Mouse (Mus musculus) midbrain, postnatal 0 days (tissue): ENCODE data around the gene Tmem234. TPM values are rescaled to one million over a fixed set of nuclear protein-coding genes. Genes with fewer than 3 reads are reported as not detected.

ENCODE experiments used
- ATAC-seq: fragments of 200-750 bp; cut with Nextera tagmentation; 2 replicates; pipeline ENCODE4 v1.8.0; 2017; ENCODE audit warnings: moderate number of reproducible peaks, mild to moderate bottlenecking, moderate TSS enrichment, moderate library complexity; ENCODE audit not compliant: low FRiP score
- DNase-seq: peaks from one replicate; pipeline ENCODE4 v3.0.0-alpha.2; 2015; ENCODE audit warnings: low spot score
- H3K27ac ChIP-seq: fragments of 300-500 bp; sonication (generic); 2 replicates; pipeline ENCODE4 v1.5.1; 2014; ENCODE audit warnings: low read depth, mild to moderate bottlenecking, low read length, mixed read lengths
- H3K27me3 ChIP-seq: fragments of 300-500 bp; sonication (generic); 2 replicates; pipeline ENCODE4 v1.6.1; 2014; ENCODE audit warnings: low read length, control low read depth, mixed read lengths; ENCODE audit not compliant: insufficient read depth
- H3K36me3 ChIP-seq: fragments of 300-500 bp; sonication (generic); 2 replicates; pipeline ENCODE4 v1.6.1; 2014; ENCODE audit warnings: low read length, control low read depth, mixed read lengths; ENCODE audit not compliant: insufficient read depth
- H3K4me1 ChIP-seq: fragments of 300-500 bp; sonication (generic); 2 replicates; pipeline ENCODE4 v1.6.1; 2014; ENCODE audit warnings: mild to moderate bottlenecking, control low read depth, antibody characterized with exemption, low read length, mixed read lengths; ENCODE audit not compliant: insufficient read depth
- H3K4me2 ChIP-seq: fragments of 300-500 bp; sonication (generic); 2 replicates; pipeline ENCODE4 v1.6.1; 2014; ENCODE audit warnings: low read depth, mild to moderate bottlenecking, low read length, mixed read lengths; ENCODE audit not compliant: poor library complexity, severe bottlenecking
- H3K4me3 ChIP-seq: fragments of 300-500 bp; sonication (generic); 2 replicates; pipeline ENCODE4 v1.5.1; 2014; ENCODE audit warnings: low read depth, mild to moderate bottlenecking, low read length, moderate library complexity
- H3K9ac ChIP-seq: fragments of 300-500 bp; sonication (generic); replicated peaks from 2 replicates; pipeline ENCODE4 v1.6.1; 2014; ENCODE audit warnings: mild to moderate bottlenecking, low read length, moderate library complexity, mixed read lengths; ENCODE audit not compliant: poor library complexity, severe bottlenecking
- H3K9me3 ChIP-seq: fragments of 300-500 bp; sonication (generic); 2 replicates; pipeline ENCODE4 v1.6.1; 2016; ENCODE audit warnings: low read length, control low read depth
- CTCF ChIP-seq: IDR thresholded peaks from 2 replicates; pipeline ENCODE4 v1.5.1; 2016; ENCODE audit warnings: antibody characterized with exemption, mild to moderate bottlenecking
- WGBS: fragments of 180-500 bp; shearing (Covaris S2); extraction: QIAGEN DNeasy Blood & Tissue Kit; methylation state at CpG from one replicate; pipeline ENCODE4 v1.1.7; 2014; 5-methylcytosine and 5-hydroxymethylcytosine counted together
- microRNA-seq: library from miRNA; unstranded; fragments of <30 nt; microRNA quantifications from one replicate; pipeline ENCODE4, GENCODE M21; 2016; ENCODE audit warnings: borderline number of aligned reads
- polyA plus RNA-seq: library from polyadenylated mRNA; unstranded; fragments of >200 nt; fragmentation: Nextera tagmentation; extraction: Ambion mirVana; gene quantifications from 2 replicates; pipeline ENCODE4 v1.2.1, GENCODE M21; 2015
- total RNA-seq: library from RNA; depleted of rRNA; stranded (reverse); fragments of >200 nt; gene quantifications from 2 replicates; pipeline ENCODE4 v1.2.3, GENCODE M21; 2014; rRNA removed

Gene Tmem234
- total and polyA plus RNA-seq, 2 experiments from 2014 or later = 189 to 210 TPM

GRCm38 (mm10) chr4:129662255-129662813 lies 61.9 kb downstream of the Tmem234 start:
- Histone ChIP-seq H3K9ac (no peak overlapping the region), H3K4me1 (no peaks in the 10 kb centered on the region), H3K36me3 (peaks cover 19% of the 10 kb centered on the region), H3K9me3 (no peaks in the 10 kb centered on the region), H3K4me2 (no peak overlapping the region), H3K27me3 (no peaks in the 10 kb centered on the region), H3K27ac (no peak overlapping the region), H3K4me3 (no peak overlapping the region)
- DNase-seq (no peak), ATAC-seq (no peak)
- no peak for TF ChIP-seq CTCF
- 81% methylated on average over 3 of the region's 3 CpGs for WGBS

DNA sequence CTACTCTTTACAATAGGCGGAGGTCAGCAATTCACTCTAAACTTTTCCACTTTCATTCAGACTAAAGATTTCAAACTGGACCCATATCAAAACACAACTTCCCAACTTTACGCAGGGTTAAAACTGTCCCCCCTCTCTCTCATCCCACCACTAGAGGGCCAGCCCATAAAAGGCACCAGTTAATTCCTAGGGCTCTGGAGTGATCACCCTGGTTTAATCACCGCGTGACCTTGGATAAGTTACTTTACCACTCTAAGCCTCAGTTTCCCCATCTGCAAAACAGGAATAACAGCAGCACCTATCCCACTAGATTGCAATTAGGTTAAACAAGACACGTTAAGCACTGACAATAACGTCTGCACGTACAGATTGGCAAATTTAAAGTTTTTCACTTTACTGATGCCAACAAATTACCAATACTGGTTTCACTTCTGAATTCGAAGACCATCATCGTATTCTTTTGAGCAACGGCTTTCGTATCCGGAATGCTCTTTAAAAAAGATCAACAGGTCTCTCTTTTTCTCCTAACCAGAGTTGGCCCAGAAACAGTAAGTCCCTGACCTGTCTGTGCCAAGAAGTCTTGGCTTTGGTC lies 71.1 kb downstream of the Tmem234 start:
- TF ChIP-seq CTCF = peak; percentile 85
- H3K4me3 ChIP-seq = peak overlapping the region; percentile 98
- H3K27me3 ChIP-seq = no peaks in the 10 kb centered on the region
- H3K9ac ChIP-seq = peak overlapping the region; percentile 91
- 7% methylated on average over 12 of the region's 12 CpGs for WGBS
- H3K36me3 ChIP-seq = peaks cover 8% of the 10 kb centered on the region
- ATAC-seq (no peak), DNase-seq (peak; percentile 64)
- 0 out of 2 replicates have a peak, but pooled peaks cover 4% of the 10 kb centered on the region for H3K4me1 ChIP-seq
- H3K4me2 ChIP-seq = peak overlapping the region; percentile 73
- H3K9me3 ChIP-seq = no peaks in the 10 kb centered on the region
- H3K27ac ChIP-seq = peak overlapping the region; percentile 92

DNA sequence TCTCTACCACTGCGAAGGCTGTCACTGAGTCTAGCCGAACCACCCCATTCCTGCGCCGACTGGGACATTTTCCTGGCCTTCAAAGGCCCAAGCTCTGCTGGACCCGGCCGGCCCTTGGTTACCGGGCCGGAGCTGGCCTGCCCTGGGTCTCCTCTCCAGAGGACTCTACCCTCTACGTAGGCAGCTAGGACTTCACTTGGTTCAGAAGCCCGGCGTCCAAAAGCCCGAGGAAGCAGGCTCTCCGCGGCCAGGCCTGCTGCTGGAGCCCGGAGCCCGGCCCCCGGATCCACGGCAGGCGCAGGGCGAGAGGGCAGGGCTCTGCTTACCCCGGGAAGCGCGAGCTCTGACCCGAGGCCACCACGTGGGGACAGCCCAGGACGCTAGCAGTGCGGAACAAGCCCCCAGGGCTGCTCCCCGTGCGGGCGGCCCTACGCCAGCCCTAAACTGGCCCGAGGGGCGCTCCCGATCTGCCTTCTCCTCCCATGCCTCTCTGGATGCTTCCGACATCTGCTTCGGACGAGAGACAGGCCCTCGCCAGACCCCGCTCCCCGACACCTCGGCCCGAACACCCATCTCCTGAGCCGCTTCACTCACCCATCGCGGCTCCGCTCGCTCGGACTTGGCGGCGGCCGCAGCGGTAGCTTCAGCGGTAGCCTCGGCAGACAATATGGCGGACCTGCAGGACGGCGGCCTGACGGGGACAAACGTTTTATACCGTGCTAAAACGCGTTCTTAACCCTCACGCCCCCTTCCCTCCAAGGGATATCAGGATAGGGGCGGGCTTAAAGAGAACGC lies 71.8 kb downstream of the Tmem234 start, which contains the start of gene Kpna6:
Kpna6 (minus strand) TSS at position 685 of the 795 bp plus-strand sequence.
- peak; percentile 28; the same call in 1 of the 2 replicates for TF ChIP-seq CTCF
- Histone ChIP-seq H3K9ac (peak within 1 kb of the TSS; percentile 91), H3K27me3 (no peaks in the 10 kb centered on the region), H3K36me3 (peaks cover 15% of the 10 kb centered on the region), H3K9me3 (no peaks in the 10 kb centered on the region), H3K4me2 (peak within 1 kb of the TSS; percentile 73), H3K4me1 (0 out of 2 replicates have a peak, but pooled peaks cover 4% of the 10 kb centered on the region), H3K4me3 (peak within 1 kb of the TSS; percentile 98), H3K27ac (peak within 1 kb of the TSS; percentile 92)
- peak; percentile 88 for ATAC-seq
- WGBS = under 1% methylated on average over 59 of the region's 65 CpGs
- peak; percentile 94 for DNase-seq

DNA sequence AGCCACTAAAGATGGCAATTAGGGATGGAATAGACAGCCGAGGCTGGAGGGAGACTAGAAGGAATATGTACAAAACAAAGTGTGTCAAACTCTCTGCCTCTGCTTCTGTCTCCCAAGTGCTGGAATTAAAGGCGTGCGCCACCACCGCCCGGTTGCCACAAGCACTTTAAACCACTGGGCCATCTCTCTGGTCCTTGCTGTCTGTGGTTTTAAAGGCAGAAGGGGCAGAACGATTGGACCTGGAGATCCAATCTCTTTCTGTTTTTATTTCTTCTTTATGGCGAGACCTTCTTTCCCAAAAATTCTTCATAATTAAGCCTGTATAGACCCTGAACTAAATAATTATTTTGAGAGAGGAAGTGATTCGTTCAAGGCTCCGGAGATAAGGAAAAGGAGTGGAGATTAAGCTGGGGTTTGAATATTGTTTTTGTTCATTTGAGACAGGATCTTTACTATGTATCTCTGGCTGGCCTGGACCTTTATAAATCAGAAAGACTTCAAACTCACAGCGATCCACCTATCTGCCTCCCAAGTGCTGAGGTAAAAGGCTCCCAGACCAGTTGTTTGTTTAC lies 72.5 kb downstream of the Tmem234 start:
- Histone ChIP-seq H3K9ac (peak overlapping the region; percentile 91), H3K36me3 (peaks cover 18% of the 10 kb centered on the region), H3K4me1 (0 out of 2 replicates have a peak, but pooled peaks cover 4% of the 10 kb centered on the region), H3K27me3 (no peaks in the 10 kb centered on the region), H3K27ac (peak overlapping the region; percentile 92), H3K4me3 (peak overlapping the region; percentile 98), H3K9me3 (no peaks in the 10 kb centered on the region), H3K4me2 (peak overlapping the region; percentile 73)
- WGBS = 5% methylated on average over 10 of the region's 10 CpGs
- DNase-seq (no peak), ATAC-seq (no peak)
- no peak for TF ChIP-seq CTCF

Small RNAs within 50 kb of the gene (microRNA-seq; reads per million reads assigned to microRNA genes)
- gene Mir8119 = not detected

Other genes with a start within 250 kb of the Tmem234 start
- gene Zbtb8a, start 222.6 kb upstream of the Tmem234 start, total RNA-seq = 22.9 and 25.2 TPM in 2 replicates
- 15.5 and 15.8 TPM in 2 replicates for gene Zbtb8a, start 222.6 kb upstream of the Tmem234 start, polyA plus RNA-seq
- gene Zbtb8b, start 159.8 kb upstream of the Tmem234 start, total RNA-seq = 14.3 and 15.1 TPM in 2 replicates
- gene Zbtb8b, start 159.8 kb upstream of the Tmem234 start, polyA plus RNA-seq = 14.5 and 15.9 TPM in 2 replicates
- 53.7 and 58.9 TPM in 2 replicates for gene Bsdc1, start 139.1 kb upstream of the Tmem234 start, total RNA-seq
- gene Bsdc1, start 139.1 kb upstream of the Tmem234 start, polyA plus RNA-seq = 27.0 and 27.1 TPM in 2 replicates
- 0.16 and 2.5 TPM in 2 replicates for gene Tssk3, start 109.6 kb upstream of the Tmem234 start, total RNA-seq
- gene Tssk3, start 109.6 kb upstream of the Tmem234 start, polyA plus RNA-seq = 1.7 and 1.8 TPM in 2 replicates
- 2.2 TPM in 1 of 2 replicates, not detected in the other for gene Fam229a, start 109.5 kb upstream of the Tmem234 start, total RNA-seq
- 4.3 and 5.4 TPM in 2 replicates for gene Fam229a, start 109.5 kb upstream of the Tmem234 start, polyA plus RNA-seq
- gene Marcksl1, start 87.1 kb upstream of the Tmem234 start, total RNA-seq = 1,529 and 1,586 TPM in 2 replicates
- gene Marcksl1, start 87.1 kb upstream of the Tmem234 start, polyA plus RNA-seq = 1,678 and 1,776 TPM in 2 replicates
- 28.3 and 31.2 TPM in 2 replicates for gene Hdac1, start 58.0 kb upstream of the Tmem234 start, total RNA-seq
- gene Hdac1, start 58.0 kb upstream of the Tmem234 start, polyA plus RNA-seq = 48.4 and 48.9 TPM in 2 replicates
- gene Lck, start 27.0 kb upstream of the Tmem234 start, total RNA-seq = 17.5 and 20.4 TPM in 2 replicates
- gene Lck, start 27.0 kb upstream of the Tmem234 start, polyA plus RNA-seq = 17.5 and 20.7 TPM in 2 replicates
- not detected in 2 replicates for gene Fam167b, start 22.1 kb upstream of the Tmem234 start, total RNA-seq
- not detected in 2 replicates for gene Fam167b, start 22.1 kb upstream of the Tmem234 start, polyA plus RNA-seq
- gene Eif3i, start within 50 bp of the Tmem234 start, total RNA-seq = 282 and 300 TPM in 2 replicates
- 213 and 222 TPM in 2 replicates for gene Eif3i, start within 50 bp of the Tmem234 start, polyA plus RNA-seq
- 0.82 and 3.9 TPM in 2 replicates for gene Dcdc2b, start 13.6 kb downstream of the Tmem234 start, total RNA-seq
- gene Dcdc2b, start 13.6 kb downstream of the Tmem234 start, polyA plus RNA-seq = 2.7 and 4.4 TPM in 2 replicates
- gene Iqcc, start 18.4 kb downstream of the Tmem234 start, total RNA-seq = 7.9 and 33.0 TPM in 2 replicates
- gene Iqcc, start 18.4 kb downstream of the Tmem234 start, polyA plus RNA-seq = 17.2 and 20.2 TPM in 2 replicates
- 78.8 and 96.0 TPM in 2 replicates for gene Ccdc28b, start 23.3 kb downstream of the Tmem234 start, total RNA-seq
- 174 and 182 TPM in 2 replicates for gene Ccdc28b, start 23.3 kb downstream of the Tmem234 start, polyA plus RNA-seq
- 33.4 and 38.2 TPM in 2 replicates for gene Txlna, start 40.4 kb downstream of the Tmem234 start, total RNA-seq
- gene Txlna, start 40.4 kb downstream of the Tmem234 start, polyA plus RNA-seq = 25.6 and 27.2 TPM in 2 replicates
- 63.1 and 65.3 TPM in 2 replicates for gene Kpna6, start 72.1 kb downstream of the Tmem234 start, total RNA-seq
- 13.5 and 14.9 TPM in 2 replicates for gene Kpna6, start 72.1 kb downstream of the Tmem234 start, polyA plus RNA-seq
- 26.0 and 29.6 TPM in 2 replicates for gene Tmem39b, start 96.2 kb downstream of the Tmem234 start, total RNA-seq
- 15.9 and 16.4 TPM in 2 replicates for gene Tmem39b, start 96.2 kb downstream of the Tmem234 start, polyA plus RNA-seq
- 80.8 and 101 TPM in 2 replicates for gene Khdrbs1, start 141.6 kb downstream of the Tmem234 start, total RNA-seq
- gene Khdrbs1, start 141.6 kb downstream of the Tmem234 start, polyA plus RNA-seq = 78.0 and 87.2 TPM in 2 replicates
- gene Ptp4a2, start 210.6 kb downstream of the Tmem234 start, total RNA-seq = 94.0 and 117 TPM in 2 replicates
- gene Ptp4a2, start 210.6 kb downstream of the Tmem234 start, polyA plus RNA-seq = 202 and 245 TPM in 2 replicates